Mouse (Mus musculus) thymus, postnatal 36 days (tissue): ENCODE results near the gene Vash2.
"Not testable (repeated sequence)": the region's sequence is repeated elsewhere in the genome, so short reads cannot be mapped to it uniquely, and the experiment has no call there.

Experiments
- DNase-seq, 2 experiments: peaks; one replicate each; pipeline ENCODE4 v3.0.0; 2022; ENCODE audit warnings: mixed read lengths in 2 of 2

Gene Vash2

GRCm38 (mm10) chr1:190979100-190979563 is at the start of gene Vash2:
Vash2 (minus strand) TSS chr1:190979296.
- peak; percentile 9 to 22 for DNase-seq

- peak; percentile 98 to 99 for DNase-seq
Observed at GRCm38 (mm10) chr1:191026021-191026713, 47.1 kb upstream of the Vash2 start, which contains the start of gene Flvcr1. Flvcr1 (minus strand) TSS chr1:191026158.

GRCm38 (mm10) chr1:191025016-191026012 is 46.2 kb upstream of the Vash2 start:
- no peak for DNase-seq

DNA sequence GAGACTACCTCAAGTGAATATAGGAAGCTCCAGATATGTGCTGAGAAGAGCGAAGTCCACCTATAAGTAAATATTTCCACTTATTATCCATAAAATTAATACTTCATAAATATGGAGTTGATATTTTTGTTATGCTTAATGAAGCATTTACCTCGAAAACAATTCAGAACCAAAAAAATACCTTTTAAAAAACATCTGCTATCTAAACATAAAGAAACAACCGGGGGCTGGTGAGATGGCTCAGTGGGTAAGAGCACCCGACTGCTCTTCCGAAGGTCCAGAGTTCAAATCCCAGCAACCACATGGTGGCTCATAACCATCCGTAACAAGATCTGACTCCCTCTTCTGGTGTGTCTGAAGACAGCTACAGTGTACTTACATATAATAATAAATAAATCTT is 44.7 kb upstream of the Vash2 start:
- not testable (repeated sequence) for DNase-seq

GRCm38 (mm10) chr1:191023140-191023539 is 44.0 kb upstream of the Vash2 start:
- DNase-seq: no peak

GRCm38 (mm10) chr1:191021016-191021415 is 41.9 kb upstream of the Vash2 start:
- no peak for DNase-seq

DNA sequence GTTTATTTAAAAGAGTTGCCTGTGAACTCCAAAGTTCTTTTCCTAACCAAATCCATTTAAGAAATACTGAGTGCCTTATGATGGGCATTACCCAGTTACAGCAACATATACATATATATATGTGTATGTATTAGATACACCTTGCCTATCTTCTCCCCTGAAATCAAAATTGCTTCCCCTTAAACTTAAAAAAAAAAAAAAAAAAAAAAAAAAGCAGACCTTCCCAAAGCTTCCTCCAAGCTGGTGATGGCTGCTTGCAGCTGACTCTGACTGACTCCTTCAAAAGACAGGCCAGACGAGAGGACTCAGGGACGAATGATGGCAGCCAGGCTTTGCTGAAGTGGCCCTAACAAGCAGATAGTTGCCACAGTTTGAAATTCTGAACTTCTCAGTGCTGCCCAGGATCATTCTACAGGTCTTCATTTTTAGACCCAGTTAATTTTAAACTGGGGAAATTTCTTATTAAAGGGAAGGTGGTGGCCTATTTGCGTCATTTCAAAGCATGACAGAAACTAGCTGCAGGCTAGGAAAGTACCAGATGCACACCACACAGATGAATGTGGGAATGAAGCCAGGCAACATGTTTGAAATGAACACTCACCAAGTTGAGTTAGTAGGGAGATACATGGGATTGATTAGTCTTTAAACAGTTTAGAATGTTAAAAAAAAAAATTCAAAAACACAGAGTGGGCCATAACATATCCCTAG is 41.3 kb upstream of the Vash2 start:
- DNase-seq: no peak

GRCm38 (mm10) chr1:191019803-191020202 is 40.7 kb upstream of the Vash2 start:
- DNase-seq: peak; percentile 6 to 45

GRCm38 (mm10) chr1:191014271-191014670 is 35.2 kb upstream of the Vash2 start:
- no peak for DNase-seq

GRCm38 (mm10) chr1:191008707-191009106 is 29.6 kb upstream of the Vash2 start:
- peak; percentile 13 to 18 for DNase-seq

GRCm38 (mm10) chr1:191002201-191002600 is 23.1 kb upstream of the Vash2 start:
- DNase-seq: peak in 1 of 2 experiments; percentile 20

DNA sequence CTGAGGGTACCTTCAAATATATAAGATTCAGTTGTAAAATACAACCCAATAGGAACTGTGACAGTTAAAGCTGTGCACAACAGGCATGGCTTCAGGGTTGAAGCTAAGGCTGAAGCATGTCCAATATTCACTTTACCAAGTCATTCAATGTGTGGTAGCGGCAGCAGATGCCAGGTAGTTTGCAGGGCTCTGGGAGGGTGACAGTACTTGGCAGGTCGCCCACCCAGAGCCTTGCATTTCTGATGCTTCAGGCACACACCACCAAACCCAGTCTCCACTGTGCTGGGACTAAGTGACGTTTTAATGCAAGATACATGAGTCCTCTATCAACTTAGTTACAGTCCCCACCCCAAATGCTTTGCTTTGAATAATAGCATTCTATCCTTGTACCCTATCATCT is 21.6 kb upstream of the Vash2 start:
- no peak for DNase-seq

DNA sequence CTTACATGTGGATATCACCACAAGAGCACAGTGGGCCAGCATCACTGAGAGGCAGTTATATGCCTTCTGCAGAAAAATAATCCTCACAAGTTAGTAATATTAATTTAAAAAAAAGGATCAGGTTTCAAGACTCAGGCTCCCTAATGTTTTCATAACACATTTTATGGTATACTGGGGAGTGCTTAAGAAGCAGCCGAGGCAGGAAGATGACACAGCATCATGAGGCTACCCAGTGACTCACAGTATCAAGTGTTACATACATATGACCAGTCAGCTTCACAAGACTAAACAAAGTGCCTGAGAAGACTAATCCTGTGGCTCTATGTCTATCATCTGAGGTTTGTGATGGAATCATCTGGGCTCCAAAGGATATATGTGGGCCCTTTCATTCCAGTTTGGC is 18.9 kb upstream of the Vash2 start:
- DNase-seq: no peak

DNA sequence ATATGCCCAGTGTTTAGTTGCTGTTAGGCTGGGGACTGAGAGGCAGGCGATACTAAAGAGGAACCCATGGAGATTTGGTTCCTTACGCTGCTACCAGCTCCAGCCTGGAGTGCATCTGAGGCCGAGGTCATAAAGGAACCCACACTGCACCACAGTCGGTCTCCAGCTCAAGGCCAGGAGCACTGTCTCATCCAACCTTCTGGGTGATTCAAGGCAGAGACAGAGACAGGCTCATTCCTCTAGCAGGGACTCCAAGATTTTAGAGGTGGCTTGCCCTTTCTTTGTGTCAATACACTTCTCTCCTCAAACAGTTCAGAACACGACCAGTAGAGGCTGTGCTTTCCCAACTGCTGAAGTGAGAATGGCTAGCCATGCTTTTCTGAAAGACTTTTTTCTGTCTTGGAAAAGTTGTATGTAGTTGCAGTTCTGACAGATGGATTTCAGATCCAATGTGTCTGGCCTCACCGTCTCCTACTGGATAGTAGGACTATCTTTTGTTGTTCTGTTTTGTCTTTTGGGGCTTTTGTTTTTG is 17.3 kb upstream of the Vash2 start:
- DNase-seq: no peak

- no peak for DNase-seq
Observed at GRCm38 (mm10) chr1:190995548-190995947, 16.5 kb upstream of the Vash2 start.

- DNase-seq: no peak
Observed at GRCm38 (mm10) chr1:190989437-190990082, 10.5 kb upstream of the Vash2 start.

GRCm38 (mm10) chr1:190981412-190981811 is 2.3 kb upstream of the Vash2 start:
- DNase-seq: no peak

DNA sequence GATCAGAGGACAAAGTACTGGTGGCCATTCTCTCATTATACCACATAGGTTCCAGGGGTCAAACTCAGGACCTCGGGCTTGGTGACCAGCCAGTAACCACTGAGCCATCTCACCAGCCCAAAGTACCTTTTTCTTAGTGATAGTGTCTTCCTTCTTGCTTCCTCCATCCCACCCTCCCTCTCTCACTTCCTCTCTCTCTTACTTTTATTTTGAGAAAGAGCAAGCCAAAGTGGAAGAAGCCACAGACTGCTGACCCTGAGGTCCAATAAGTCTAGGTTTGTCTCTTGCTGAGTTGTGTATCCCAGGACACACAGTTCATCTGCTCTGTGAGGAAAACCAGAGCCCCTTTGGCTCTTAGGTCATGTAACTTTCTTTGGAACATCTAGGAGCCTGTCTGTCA is 1.4 kb upstream of the Vash2 start:
- DNase-seq: no peak

- DNase-seq: peak; percentile 23 to 38
Observed at GRCm38 (mm10) chr1:190978511-190979073, 504 bp downstream of the Vash2 start.

GRCm38 (mm10) chr1:190978001-190978400 is 1.1 kb downstream of the Vash2 start:
- no peak for DNase-seq

DNA sequence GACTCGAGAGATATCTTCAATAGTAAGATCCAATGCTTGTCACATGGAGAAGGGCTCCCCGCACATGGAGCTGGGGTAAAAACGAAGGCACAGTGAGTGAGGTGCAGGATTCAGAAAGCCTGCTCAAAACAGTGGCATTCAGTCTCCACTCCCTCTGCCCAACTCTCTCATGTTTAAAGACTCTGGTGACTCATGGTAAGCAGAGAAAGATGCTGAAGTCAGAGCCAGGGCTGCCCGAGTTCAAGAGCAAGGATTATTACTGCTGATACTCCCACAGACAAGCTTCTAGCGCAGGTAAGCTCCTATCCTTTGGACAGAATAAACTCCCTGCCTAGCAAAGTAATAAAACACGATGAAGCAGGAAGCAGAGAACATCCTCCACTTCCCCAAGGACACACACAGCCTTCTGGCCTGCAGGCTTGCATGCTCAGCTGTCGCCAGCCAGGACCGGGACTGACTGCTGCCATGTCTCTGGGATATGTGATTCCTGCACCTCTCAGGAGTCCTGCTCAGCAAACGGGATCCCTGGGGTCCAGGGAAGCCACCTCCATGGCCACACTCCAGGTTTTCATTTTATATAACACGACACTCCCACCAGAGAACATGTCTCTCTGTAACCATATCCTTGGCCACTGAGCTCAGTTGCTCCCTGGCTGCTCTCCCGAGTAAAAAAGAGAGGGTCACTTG is 2.1 kb downstream of the Vash2 start:
- no peak for DNase-seq
